26 mouse cellular contexts compared by ENCODE assay signal in genomic region chr6:149179064-149179463, GRCm38 (mm10). TPM values are rescaled to one million over a fixed set of nuclear protein-coding genes. Genes with fewer than 3 reads are reported as not detected.
DNase-seq lines count a peak whose midpoint lies in the region; ATAC-seq and TF ChIP-seq lines count a peak whose summit lies in the region.
"Had no signal": no experiment of that assay in that cellular context is flagged by ENCODE, and none has a peak within 500 bp of the region (broad histone marks: within the 10 kb centered on the region; RNA-seq: fewer than 3 reads in every experiment).

No protein-coding gene starts in this region.

- no peak overlapping the region for H3K4me3 ChIP-seq in liver, embryonic 11.5 days (ENCODE audit: low read depth, low read length)
- H3K4me3 ChIP-seq in liver, embryonic 13.5 days (replicated peaks): no peak overlapping the region
- no peak overlapping the region for H3K4me3 ChIP-seq in liver, postnatal 0 days (ENCODE audit: low read depth, low read length)
- no peak overlapping the region for H3K4me3 ChIP-seq in midbrain, postnatal 0 days (ENCODE audit: low read depth, low read length)
- H3K4me3 ChIP-seq: embryonic facial prominence, embryonic 10.5 days; forebrain, embryonic 13.5 days; heart, embryonic 13.5 days; hindbrain, embryonic 15.5 days had no signal

- peaks cover 38% of the 10 kb centered on the region for H3K36me3 ChIP-seq in liver, embryonic 11.5 days (ENCODE audit: control insufficient read depth, insufficient read depth, low read length)
- H3K36me3 ChIP-seq in liver, embryonic 13.5 days: peaks cover 55% of the 10 kb centered on the region
- peaks cover 50% of the 10 kb centered on the region for H3K36me3 ChIP-seq in liver, postnatal 0 days (replicated peaks; ENCODE audit: insufficient read depth, low read length)
- H3K36me3 ChIP-seq in midbrain, postnatal 0 days (ENCODE audit: insufficient read depth, low read length): peaks cover 31% of the 10 kb centered on the region

- H3K4me2 ChIP-seq in liver, embryonic 11.5 days: no peak overlapping the region
- H3K4me2 ChIP-seq in liver, embryonic 13.5 days: no peak overlapping the region
- H3K4me2 ChIP-seq in liver, postnatal 0 days (ENCODE audit: low read depth, low read length): no peak overlapping the region
- H3K4me2 ChIP-seq in midbrain, postnatal 0 days (ENCODE audit: low read depth, low read length, poor library complexity, severe bottlenecking): no peak overlapping the region
- H3K4me2 ChIP-seq: forebrain, embryonic 13.5 days; heart, embryonic 13.5 days; hindbrain, embryonic 15.5 days had no signal

- no peaks in the 10 kb centered on the region for H3K9me3 ChIP-seq in liver, embryonic 11.5 days (ENCODE audit: control insufficient read depth, low read length)
- H3K9me3 ChIP-seq in liver, embryonic 13.5 days (replicated peaks): no peaks in the 10 kb centered on the region
- H3K9me3 ChIP-seq in liver, postnatal 0 days (ENCODE audit: low read length): no peaks in the 10 kb centered on the region
- 0 out of 2 replicates have a peak, but pooled peaks cover 3% of the 10 kb centered on the region for H3K9me3 ChIP-seq in midbrain, postnatal 0 days (ENCODE audit: low read length)

- no peak for TF ChIP-seq CTCF in liver, postnatal 0 days (IDR thresholded peaks at IDR 0.05; ENCODE audit: low read depth)
- no peak for TF ChIP-seq CTCF in midbrain, postnatal 0 days (IDR thresholded peaks at IDR 0.05)

- H3K27me3 ChIP-seq in liver, embryonic 11.5 days (replicated peaks; ENCODE audit: control insufficient read depth, insufficient read depth, low read length): no peaks in the 10 kb centered on the region
- H3K27me3 ChIP-seq in liver, embryonic 13.5 days: no peaks in the 10 kb centered on the region
- H3K27me3 ChIP-seq in liver, postnatal 0 days (ENCODE audit: insufficient read depth, low read length): no peaks in the 10 kb centered on the region
- H3K27me3 ChIP-seq in midbrain, postnatal 0 days (ENCODE audit: insufficient read depth, low read length): no peaks in the 10 kb centered on the region
- H3K27me3 ChIP-seq: forebrain, embryonic 13.5 days; heart, embryonic 13.5 days; hindbrain, embryonic 15.5 days had no signal

- TF ChIP-seq EP300 in liver, postnatal 0 days (IDR thresholded peaks at IDR 0.05; ENCODE audit: low read depth): peak; percentile 72

- peaks cover 2% of the 10 kb centered on the region for H3K4me1 ChIP-seq in liver, embryonic 11.5 days (replicated peaks; ENCODE audit: control insufficient read depth, insufficient read depth, low read length)
- H3K4me1 ChIP-seq in liver, embryonic 13.5 days (replicated peaks): peaks cover 18% of the 10 kb centered on the region
- H3K4me1 ChIP-seq in liver, postnatal 0 days (ENCODE audit: insufficient read depth): no peaks in the 10 kb centered on the region
- H3K4me1 ChIP-seq in midbrain, postnatal 0 days (ENCODE audit: insufficient read depth, low read length): no peaks in the 10 kb centered on the region
- H3K4me1 ChIP-seq: embryonic facial prominence, embryonic 10.5 days; forebrain, embryonic 13.5 days; hindbrain, embryonic 15.5 days had no signal

- ATAC-seq in liver, embryonic 11.5 days (replicated peaks; ENCODE audit: low FRiP score): peak; percentile 84
- ATAC-seq in liver, embryonic 13.5 days (ENCODE audit: low read depth): peak; percentile 83
- peak; percentile 49; the same call in 1 of the 2 replicates for ATAC-seq in liver, postnatal 0 days
- ATAC-seq in midbrain, postnatal 0 days (ENCODE audit: low FRiP score): no peak
- ATAC-seq in inflammation-experienced regulatory T-cells, adult 6 months: no peak
- ATAC-seq: forebrain, embryonic 13.5 days; forebrain, postnatal 0 days had no signal

- H3K27ac ChIP-seq in liver, embryonic 11.5 days (ENCODE audit: low read depth, low read length): no peak overlapping the region
- no peak overlapping the region for H3K27ac ChIP-seq in liver, embryonic 13.5 days
- H3K27ac ChIP-seq in liver, postnatal 0 days (ENCODE audit: low read depth): no peak overlapping the region
- no peak overlapping the region for H3K27ac ChIP-seq in midbrain, postnatal 0 days (ENCODE audit: low read depth, low read length)
- H3K27ac ChIP-seq: embryonic facial prominence, embryonic 10.5 days; forebrain, embryonic 13.5 days; heart, embryonic 13.5 days; hindbrain, embryonic 15.5 days had no signal

- no peak overlapping the region for H3K9ac ChIP-seq in liver, embryonic 11.5 days (ENCODE audit: low read depth, low read length)
- no peak overlapping the region for H3K9ac ChIP-seq in liver, embryonic 13.5 days
- H3K9ac ChIP-seq in liver, postnatal 0 days (replicated peaks): no peak overlapping the region
- H3K9ac ChIP-seq in midbrain, postnatal 0 days (replicated peaks; ENCODE audit: low read length, poor library complexity, severe bottlenecking): no peak overlapping the region
- H3K9ac ChIP-seq: forebrain, embryonic 13.5 days; forebrain, postnatal 0 days; heart, embryonic 13.5 days; hindbrain, embryonic 15.5 days had no signal

- no peak for DNase-seq in liver, embryonic 11.5 days (ENCODE audit: low spot score)
- no peak for DNase-seq in liver
- no peak for DNase-seq in liver, embryonic 13.5 days
- DNase-seq in liver, postnatal 0 days: no peak
- DNase-seq in neural tube, embryonic 10.5 days (ENCODE audit: extremely low spot score, low spot score): no peak
- DNase-seq in midbrain, postnatal 0 days (ENCODE audit: low spot score): no peak
- DNase-seq: adrenal gland, adult 8-10 months; B cell, adult 2 months; cerebellum, adult 11-12 months; cerebellum, adult 9-10 months; cerebellum, postnatal 25 days; forebrain, postnatal 0 days; gastrocnemius, postnatal 36 days; heart, postnatal 36 days had no signal

RNA-seq across cellular contexts. Expression of gene Amn1, which starts 9.4 kb away (rescaled TPM):
- polyA plus RNA-seq in liver, embryonic 11.5 days (2014; fragmentation: Nextera tagmentation; extraction: Ambion mirVana): 12.8 and 14.4 TPM in 2 replicates
- 7.7 and 8.0 TPM in 2 replicates for polyA plus RNA-seq in liver, embryonic 13.5 days (2015; fragmentation: Nextera tagmentation; extraction: Ambion mirVana)
- 7.1 and 9.1 TPM in 2 replicates for polyA plus RNA-seq in liver, postnatal 0 days (2015; fragmentation: Nextera tagmentation; extraction: Ambion mirVana)
- total RNA-seq in midbrain, postnatal 0 days (2014; rRNA removed): 50.3 and 83.9 TPM in 2 replicates
- polyA plus RNA-seq in midbrain, postnatal 0 days (2015; fragmentation: Nextera tagmentation; extraction: Ambion mirVana): 88.2 and 98.6 TPM in 2 replicates
- polyA plus RNA-seq in inflammation-experienced regulatory T-cells, adult 6 months (2017; shearing (Covaris generic)): 10 to 100 TPM; 24.8 to 29.4 (median 25.4) TPM

RNA-seq across cellular contexts. Expression of gene Etfbkmt, which starts 39.4 kb away (rescaled TPM):
- 14.2 and 14.9 TPM in 2 replicates for polyA plus RNA-seq in liver, embryonic 11.5 days (2014; fragmentation: Nextera tagmentation; extraction: Ambion mirVana)
- 11.5 and 13.5 TPM in 2 replicates for polyA plus RNA-seq in liver, embryonic 13.5 days (2015; fragmentation: Nextera tagmentation; extraction: Ambion mirVana)
- polyA plus RNA-seq in liver, postnatal 0 days (2015; fragmentation: Nextera tagmentation; extraction: Ambion mirVana): 9.7 and 9.8 TPM in 2 replicates
- 4.8 and 5.3 TPM in 2 replicates for total RNA-seq in midbrain, postnatal 0 days (2014; rRNA removed)
- polyA plus RNA-seq in midbrain, postnatal 0 days (2015; fragmentation: Nextera tagmentation; extraction: Ambion mirVana): 5.7 and 6.8 TPM in 2 replicates
- 10 to 100 TPM; 42.0 to 73.9 (median 68.8) TPM for polyA plus RNA-seq in inflammation-experienced regulatory T-cells, adult 6 months (2017; shearing (Covaris generic))

RNA-seq across cellular contexts. Expression of gene Gm10203, which starts 49.1 kb away (rescaled TPM):
- not detected in 2 replicates for polyA plus RNA-seq in liver, embryonic 11.5 days (2014; fragmentation: Nextera tagmentation; extraction: Ambion mirVana)
- polyA plus RNA-seq in liver, embryonic 13.5 days (2015; fragmentation: Nextera tagmentation; extraction: Ambion mirVana): not detected in 2 replicates
- not detected in 2 replicates for polyA plus RNA-seq in liver, postnatal 0 days (2015; fragmentation: Nextera tagmentation; extraction: Ambion mirVana)
- not detected in 2 replicates for total RNA-seq in midbrain, postnatal 0 days (2014; rRNA removed)
- polyA plus RNA-seq in midbrain, postnatal 0 days (2015; fragmentation: Nextera tagmentation; extraction: Ambion mirVana): not detected in 2 replicates
- polyA plus RNA-seq in inflammation-experienced regulatory T-cells, adult 6 months (2017; shearing (Covaris generic)): not detected
- total RNA-seq: adrenal gland, adult 8-10 months; adrenal gland, postnatal 4 days; forebrain, postnatal 0 days; gastrocnemius, adult 8-10 months; gastrocnemius, postnatal 36 days; heart, postnatal 36 days had no signal
- polyA plus RNA-seq: brain, embryonic 14.5 days; CD4-positive, CD25-positive, alpha-beta regulatory T cell, adult 4 months; embryonic facial prominence, embryonic 10.5 days; embryonic facial prominence, embryonic 14.5 days; forebrain, embryonic 13.5 days; forebrain, postnatal 0 days; heart, embryonic 13.5 days; heart, postnatal 0 days; hindbrain, embryonic 11.5 days; hindbrain, embryonic 15.5 days had no signal

Comparison
In these comparisons a context has a peak if more than half of its experiments do, and no peak if none do; other contexts are left out.
1. ATAC-seq: peak in liver, embryonic 11.5 days (single experiment), liver, embryonic 13.5 days (single experiment) and liver, postnatal 0 days (single experiment); none in midbrain, postnatal 0 days (single experiment) and inflammation-experienced regulatory T-cells, adult 6 months (single experiment).